Mouse (Mus musculus): ENCODE results near the gene Slc35b2.
A peak's percentile ranks its signal among the peaks of the same experiment; 100 is the strongest.

- TF ChIP-seq POLR2A (IDR thresholded peaks at IDR 0.05; ENCODE audit: low read depth, low read length) (no peak), EP300 (IDR thresholded peaks at IDR 0.05; ENCODE audit: low read length) (0 out of 2 replicates have a peak, but pooled peaks have one; percentile 10), CTCF (conservative IDR thresholded peaks at IDR 0.05 in 1 of 2, IDR thresholded peaks at IDR 0.05 in 1 of 2; ENCODE audit: low read depth in 2 of 2, low read length in 2 of 2) (peak; percentile 75 to 99), E2F4 (IDR thresholded peaks at IDR 0.05; ENCODE audit: insufficient replicate concordance, low read depth, low read length) (no peak), MAZ (IDR thresholded peaks at IDR 0.05; ENCODE audit: low read depth, low read length) (peak; percentile 56; the same call in 1 of the 2 replicates), MAX (IDR thresholded peaks at IDR 0.05; ENCODE audit: low read length) (no peak), MXI1 (IDR thresholded peaks at IDR 0.05; ENCODE audit: low read depth, low read length) (0 out of 2 replicates have a peak, but pooled peaks have one; percentile 57), ZNF384 (IDR thresholded peaks at IDR 0.05; ENCODE audit: low read depth, low read length) (peak; percentile 10; the same call in 1 of the 2 replicates), MAFK (IDR thresholded peaks at IDR 0.05; ENCODE audit: insufficient replicate concordance, low read length) (no peak), NRF1 (IDR thresholded peaks at IDR 0.05; ENCODE audit: low read depth, low read length) (no peak), TCF12 (IDR thresholded peaks at IDR 0.05; ENCODE audit: low read depth, low read length) (peak; percentile 60; the same call in 1 of the 2 replicates)
Measured at GRCm38 (mm10) chr17:45551816-45552451, 11.7 kb upstream of the Slc35b2 start.

Measured in CH12.LX (cell line).